Mouse (Mus musculus) gonadal fat pad, adult 2 months (tissue): Measurements from ENCODE around the gene Dhdds. TPM values are rescaled to one million over a fixed set of nuclear protein-coding genes. Genes with fewer than 3 reads are reported as not detected.

Experiments used
- DNase-seq: peaks from one replicate; pipeline ENCODE4 v3.0.0-alpha.2; 2012; ENCODE audit warnings: low read depth
- polyA plus RNA-seq: library from polyadenylated mRNA; depleted of rRNA; stranded (reverse); fragments of >200 nt; gene quantifications from 2 replicates; pipeline ENCODE4 v1.2.3, GENCODE M21; 2012; rRNA removed

The Dhdds gene
- polyA plus RNA-seq, 1 experiment: 50.3 TPM

DNA sequence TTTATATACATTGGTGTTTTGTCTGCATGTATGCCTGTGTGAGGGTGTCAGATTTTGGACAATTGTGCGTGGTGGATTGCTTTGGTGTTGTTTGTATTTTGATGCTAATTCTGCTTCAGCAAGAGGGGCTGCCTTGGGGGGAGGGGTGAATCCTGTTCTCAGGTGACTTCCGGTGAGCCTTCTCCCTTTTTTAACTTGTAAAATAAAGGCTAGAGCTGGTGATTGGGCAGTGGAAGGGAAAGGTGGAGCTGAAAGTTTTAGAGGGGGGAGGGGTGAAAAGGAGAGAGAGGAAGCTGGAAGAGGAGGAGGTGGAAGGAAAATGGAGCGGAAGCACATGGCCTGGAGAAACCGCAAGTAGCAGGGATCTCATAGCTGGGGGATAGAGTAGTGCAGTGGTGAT, 44.4 kb downstream of the Dhdds start:
- no peak for DNase-seq

DNA sequence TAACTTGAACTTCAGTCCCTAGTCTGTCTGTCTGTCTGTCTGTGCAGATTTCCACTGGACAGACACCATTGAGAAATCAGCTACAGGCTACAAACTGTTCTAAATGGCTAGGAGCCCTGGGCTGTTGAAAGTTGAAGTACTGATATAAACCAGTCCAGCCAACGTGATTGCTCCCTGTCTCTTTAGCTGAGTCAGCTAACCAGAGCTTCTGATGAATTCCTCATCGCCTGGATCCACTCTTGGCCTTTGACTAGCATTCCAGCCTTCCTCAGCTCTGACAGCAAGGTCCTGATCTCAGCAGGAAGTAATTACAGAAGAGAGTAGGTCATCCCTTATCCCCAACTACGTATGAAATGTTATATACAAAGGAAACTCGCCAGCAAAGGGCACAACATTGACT, 54.0 kb downstream of the Dhdds start:
- no peak for DNase-seq

DNA sequence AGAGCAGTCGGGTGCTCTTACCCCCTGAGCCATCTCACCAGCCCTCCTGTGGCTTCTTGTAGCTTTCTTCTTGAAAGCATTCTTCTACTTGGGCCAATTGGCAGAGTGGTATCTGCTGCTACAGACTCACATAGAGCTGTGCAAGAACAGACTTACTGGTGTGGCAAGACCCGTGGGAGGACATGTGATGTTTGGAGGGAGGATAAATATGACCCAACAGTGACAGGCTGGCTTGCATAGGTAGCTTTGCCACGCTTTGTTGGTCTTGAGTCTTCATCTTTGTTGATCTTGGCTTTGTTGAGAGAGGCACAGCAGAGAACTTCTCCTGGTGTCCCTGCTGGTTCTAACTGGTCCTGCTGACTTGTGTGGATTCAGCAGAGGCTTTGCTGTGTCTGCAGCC, 56.9 kb downstream of the Dhdds start:
- peak; percentile 99 for DNase-seq

DNA sequence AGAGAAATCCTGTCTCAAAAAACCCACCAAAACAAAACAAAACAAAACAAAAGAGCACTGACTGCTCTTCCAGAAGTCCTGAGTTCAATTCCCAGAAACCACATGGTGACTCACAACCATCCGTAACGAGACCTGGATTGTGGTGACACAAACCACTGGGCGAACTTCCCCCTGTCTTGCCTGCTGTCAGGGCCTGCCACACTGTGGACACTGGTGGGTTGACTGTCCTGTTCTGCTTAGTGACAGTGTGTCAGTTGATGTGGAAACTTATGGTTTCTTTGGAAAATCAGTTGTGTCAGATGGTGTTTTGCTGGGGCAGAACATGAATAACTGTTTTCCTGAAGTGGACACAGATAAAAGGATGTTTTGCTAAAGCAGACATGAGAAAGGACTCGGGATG, 58.0 kb downstream of the Dhdds start:
- no peak for DNase-seq

DNA sequence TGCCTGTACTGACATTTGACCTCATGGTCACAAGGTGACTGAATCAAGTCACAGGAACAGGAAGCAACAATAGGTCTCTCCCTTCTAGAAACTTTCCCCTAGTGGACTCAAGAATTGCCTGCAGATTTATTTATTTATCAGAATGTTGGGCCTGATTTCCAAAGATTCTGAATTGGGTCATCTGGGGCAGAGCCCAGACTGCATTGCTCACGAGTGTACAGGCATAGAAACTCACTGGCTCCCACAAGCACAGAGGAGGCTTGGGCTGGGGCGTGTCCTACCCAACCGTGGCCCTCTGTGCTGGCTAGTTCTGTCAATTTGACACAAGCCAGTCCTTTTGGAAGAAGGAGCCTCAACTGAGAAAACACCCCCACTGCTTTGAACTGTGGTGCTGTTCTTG, 59.1 kb downstream of the Dhdds start:
- no peak for DNase-seq

DNA sequence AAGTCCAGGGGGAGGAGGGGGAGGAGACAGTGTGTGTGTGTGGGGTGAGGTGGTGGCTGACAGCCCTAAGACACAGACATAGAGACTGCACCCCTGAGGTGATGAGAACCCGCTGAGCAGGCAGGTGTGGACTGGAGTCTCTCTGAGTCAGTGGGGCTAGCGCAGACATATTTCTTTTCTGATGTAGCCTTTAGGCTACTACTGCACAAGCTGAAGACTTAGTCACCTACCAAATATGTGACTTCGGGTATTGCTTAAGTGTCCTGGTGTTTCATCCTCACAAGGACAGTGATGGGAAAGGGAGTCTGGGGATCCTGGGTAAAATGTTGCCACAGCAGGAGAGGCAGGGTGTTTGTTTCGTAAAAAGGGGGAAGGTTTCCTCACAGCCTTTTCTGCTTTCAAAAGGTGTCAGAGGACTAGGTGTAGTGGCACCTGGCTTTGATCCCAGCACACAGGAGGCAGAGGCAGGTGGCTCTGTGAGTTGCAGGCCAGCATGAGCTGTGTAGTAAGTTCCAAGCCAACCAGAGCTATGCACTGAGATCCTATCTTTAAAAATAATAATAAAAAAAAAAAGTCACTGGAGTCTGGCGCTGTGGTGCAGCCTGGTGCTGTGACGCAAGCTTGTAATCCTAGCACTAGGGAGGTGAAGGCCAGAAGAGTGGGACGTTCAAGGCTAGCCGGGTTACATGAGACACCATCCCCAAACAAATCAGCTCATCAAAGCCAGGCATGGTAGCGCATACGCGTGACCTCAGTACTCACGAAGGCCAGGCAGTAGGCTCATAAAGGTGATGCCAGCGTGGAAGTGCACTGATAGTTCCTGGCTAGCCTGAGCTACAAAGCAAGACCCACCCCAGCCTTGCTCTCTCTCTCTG, 60.1 kb downstream of the Dhdds start:
- DNase-seq: peak; percentile 97

DNA sequence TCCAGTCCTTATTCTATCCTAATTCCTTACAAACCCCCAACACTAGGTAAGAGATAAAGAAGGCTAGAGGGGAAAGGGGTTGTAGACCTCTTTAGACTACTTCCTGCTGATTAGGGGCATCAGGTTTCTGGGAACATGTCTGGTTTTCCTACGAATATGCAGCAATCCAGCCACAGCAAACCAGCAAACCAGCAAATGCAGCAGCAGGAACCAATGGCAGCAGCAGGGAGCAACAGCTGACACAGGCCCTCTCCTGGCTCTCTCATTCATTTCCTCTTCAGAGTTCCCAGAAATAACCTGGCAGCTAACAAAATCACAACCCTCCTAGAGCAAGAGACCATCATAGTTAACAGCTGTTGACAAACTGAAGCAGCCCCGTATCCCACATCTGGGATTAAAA, 62.6 kb downstream of the Dhdds start:
- DNase-seq: no peak

DNA sequence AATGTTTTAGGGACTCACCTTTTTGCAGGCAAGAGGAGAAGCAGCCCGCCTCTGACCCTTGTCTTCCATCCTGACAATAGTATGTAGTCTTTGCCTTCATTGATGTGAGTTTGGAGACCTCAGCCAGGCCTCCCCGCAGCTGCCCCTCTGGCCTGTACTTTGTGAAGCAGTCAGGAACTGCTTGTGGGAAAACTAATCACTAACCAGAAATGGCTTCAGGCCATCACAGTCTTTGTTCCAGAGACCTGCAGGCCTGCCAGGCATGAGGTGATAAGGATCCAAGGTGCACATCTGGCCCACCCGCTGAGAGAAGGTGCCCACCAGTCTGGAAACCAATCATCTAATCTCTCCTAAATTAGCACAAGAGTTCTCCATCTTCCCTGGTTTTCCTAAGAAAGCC, 68.9 kb downstream of the Dhdds start:
- no peak for DNase-seq

DNA sequence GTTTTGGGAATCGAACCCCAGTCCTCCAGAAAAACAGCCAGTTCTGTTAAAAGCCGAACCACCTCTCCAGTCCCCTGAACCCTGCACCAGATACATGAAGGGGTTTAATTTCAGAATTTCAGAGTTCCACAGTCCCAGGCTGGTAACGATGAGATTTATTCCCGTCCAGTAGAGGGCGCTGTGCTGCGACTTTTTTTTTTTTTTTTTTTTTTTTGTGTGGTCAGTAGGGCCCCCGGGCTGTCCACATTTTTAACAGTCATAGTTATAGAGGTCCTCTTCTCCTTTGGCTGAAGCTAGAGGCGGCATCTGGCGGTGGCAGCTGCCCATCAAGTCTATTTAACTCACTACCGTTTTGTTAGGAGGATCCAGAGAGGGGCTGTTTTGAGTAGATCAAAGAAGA, 69.4 kb downstream of the Dhdds start:
- no peak for DNase-seq

DNA sequence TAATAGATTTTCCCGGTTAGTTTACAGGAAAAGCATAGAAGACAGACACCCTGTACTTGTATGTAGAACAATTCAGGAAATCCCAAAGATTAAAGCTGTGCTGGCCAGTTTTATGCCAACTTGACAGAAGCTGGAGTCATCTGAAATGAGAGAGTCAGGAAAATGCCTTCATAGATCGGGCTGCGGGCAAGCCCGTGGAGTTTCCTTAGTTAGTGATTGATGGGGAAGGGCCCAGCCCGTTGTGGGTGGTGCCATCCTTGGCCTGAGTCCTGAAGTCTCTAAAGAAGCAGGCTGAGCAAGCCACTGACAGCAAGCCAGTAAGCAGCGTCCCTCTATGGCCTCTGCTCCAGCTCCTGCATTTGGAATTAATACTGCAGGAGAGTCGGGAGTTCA, 71.4 kb downstream of the Dhdds start:
- DNase-seq: no peak

DNA sequence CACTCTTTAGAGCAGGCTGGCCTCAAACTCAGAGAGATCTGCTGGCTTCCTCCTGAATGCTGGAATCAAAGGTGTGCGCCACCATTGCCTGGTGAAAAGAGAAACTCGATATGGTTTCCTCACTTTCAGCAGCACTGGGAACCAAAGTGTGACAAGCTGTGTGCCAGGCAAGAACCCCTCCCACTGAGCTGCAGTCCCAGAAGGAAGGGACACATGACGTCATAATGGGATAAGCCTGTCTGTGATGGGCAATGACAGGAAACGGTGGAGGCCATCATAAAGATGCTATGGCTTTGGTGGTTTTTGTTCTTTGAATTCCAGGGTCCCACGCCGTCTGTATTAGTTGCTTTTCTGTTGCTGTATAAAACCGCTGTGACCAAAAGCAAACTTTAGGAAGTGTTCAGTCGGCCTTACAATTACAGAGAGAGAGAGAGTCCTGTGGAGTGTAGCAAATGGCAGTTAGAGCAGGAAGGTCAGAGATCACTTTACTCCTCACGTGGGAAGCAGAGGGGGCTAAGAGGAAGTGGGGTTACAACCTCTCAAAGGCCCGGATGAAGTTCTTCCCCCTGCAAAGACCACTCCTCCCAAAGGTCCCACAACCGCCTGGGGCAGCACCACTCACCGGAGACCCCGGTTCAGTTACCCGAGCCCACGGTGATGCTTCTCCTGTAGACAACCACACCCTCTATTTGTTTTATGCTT, 72.0 kb downstream of the Dhdds start:
- DNase-seq: no peak

DNA sequence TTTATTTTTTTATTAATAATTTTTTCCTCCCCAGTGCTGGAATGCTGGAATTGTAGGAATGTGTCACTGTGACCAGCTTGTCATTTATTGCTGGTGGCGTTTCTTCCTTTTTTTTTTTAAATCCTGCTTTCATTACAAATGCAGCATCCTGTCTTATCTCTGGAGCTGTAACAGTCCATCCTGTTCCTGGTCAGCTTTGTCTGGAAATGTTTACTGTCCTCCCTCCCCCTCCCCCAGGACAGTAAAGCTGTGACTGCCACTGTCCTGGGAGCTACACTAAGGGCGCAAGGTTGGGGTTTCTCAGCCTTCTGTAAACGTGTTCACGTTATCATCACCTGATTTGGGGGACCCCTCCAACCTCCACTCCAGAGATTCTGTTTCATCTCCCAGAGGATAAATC, 75.5 kb downstream of the Dhdds start:
- DNase-seq: no peak

DNA sequence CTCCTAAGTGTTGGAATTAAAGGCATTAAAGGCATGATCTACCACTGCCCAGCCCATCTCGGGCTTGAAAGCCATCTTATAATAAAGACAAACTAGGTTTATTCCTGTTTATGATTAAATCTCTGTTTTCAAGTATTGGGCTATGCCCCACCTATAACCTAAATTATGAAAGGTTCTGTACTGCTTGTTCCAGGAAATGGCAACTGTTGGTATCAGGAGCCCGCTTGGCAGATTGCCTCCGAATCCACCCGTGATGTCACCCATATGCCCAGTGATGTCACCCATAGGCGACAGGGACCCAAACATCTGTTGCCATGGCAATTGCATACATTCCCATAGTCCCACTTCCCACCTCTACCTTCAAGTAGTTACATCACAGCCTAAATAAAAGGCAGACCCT, 77.0 kb downstream of the Dhdds start:
- no peak for DNase-seq

Other genes with a start within 250 kb of the Dhdds start
- 29.7 and 49.4 TPM in 2 replicates for gene Arid1a, start 244.1 kb downstream of the Dhdds start, polyA plus RNA-seq
- gene Rps6ka1, start 113.1 kb downstream of the Dhdds start, polyA plus RNA-seq: 14.4 and 16.2 TPM in 2 replicates
- 49.6 and 50.2 TPM in 2 replicates for gene Hmgn2, start 32.3 kb downstream of the Dhdds start, polyA plus RNA-seq
- not detected in 2 replicates for gene Lin28a, start 17.9 kb upstream of the Dhdds start, polyA plus RNA-seq
- gene Zfp683, start 52.9 kb upstream of the Dhdds start, polyA plus RNA-seq: 0.42 and 0.84 TPM in 2 replicates
- 3.1 and 4.5 TPM in 2 replicates for gene Crybg2, start 59.9 kb upstream of the Dhdds start, polyA plus RNA-seq
- 1,433 and 3,556 TPM in 2 replicates for gene Cd52, start 94.2 kb upstream of the Dhdds start, polyA plus RNA-seq
- gene Ubxn11, start 101.7 kb upstream of the Dhdds start, polyA plus RNA-seq: 22.2 and 28.3 TPM in 2 replicates
- 935 and 1,090 TPM in 2 replicates for gene Sh3bgrl3, start 127.9 kb upstream of the Dhdds start, polyA plus RNA-seq
- gene Cep85, start 186.2 kb upstream of the Dhdds start, polyA plus RNA-seq: 21.3 and 29.8 TPM in 2 replicates
- not detected in 2 replicates for gene Gm7534, start 202.1 kb upstream of the Dhdds start, polyA plus RNA-seq
- gene Catsper4, start 226.5 kb upstream of the Dhdds start, polyA plus RNA-seq: 0.23 and 0.56 TPM in 2 replicates
- gene Cnksr1, start 237.5 kb upstream of the Dhdds start, polyA plus RNA-seq: 8.7 and 10.3 TPM in 2 replicates
- 0.05 TPM in 1 of 2 replicates, not detected in the other for gene E130218I03Rik, start 242.7 kb upstream of the Dhdds start, polyA plus RNA-seq
- 8.7 and 8.9 TPM in 2 replicates for gene Zfp593, start 244.7 kb upstream of the Dhdds start, polyA plus RNA-seq
- gene Gm30191, start 246.0 kb upstream of the Dhdds start, polyA plus RNA-seq: not detected in 2 replicates